Mouse (Mus musculus) limb, embryonic 11.5 days (tissue): ENCODE results near the gene Fam49a. TPM values are rescaled to one million over a fixed set of nuclear protein-coding genes. Genes with fewer than 3 reads are reported as not detected.

Source experiments
- ATAC-seq: fragments of 200-750 bp; cut with Nextera tagmentation; 2 replicates; pipeline ENCODE4 v1.8.0; 2017; ENCODE audit warnings: low read depth; ENCODE audit not compliant: insufficient number of reproducible peaks, low FRiP score, low TSS enrichment
- DNase-seq: peaks from one replicate; pipeline ENCODE4 v3.0.0-alpha.2; 2015; ENCODE audit warnings: low spot score
- H3K27ac ChIP-seq: fragments of 300-500 bp; sonication (generic); replicated peaks from 2 replicates; pipeline ENCODE4 v1.5.1; 2014; ENCODE audit warnings: low read depth, mild to moderate bottlenecking, low read length
- H3K27me3 ChIP-seq: fragments of 300-500 bp; sonication (generic); 2 replicates; pipeline ENCODE4 v1.6.1; 2014; ENCODE audit warnings: mild to moderate bottlenecking, low read length, mixed read lengths; ENCODE audit not compliant: control insufficient read depth, insufficient read depth
- H3K36me3 ChIP-seq: fragments of 300-500 bp; sonication (generic); 2 replicates; pipeline ENCODE4 v1.6.1; 2014; ENCODE audit warnings: mild to moderate bottlenecking, low read length, moderate library complexity, mixed read lengths; ENCODE audit not compliant: control insufficient read depth, insufficient read depth
- H3K4me1 ChIP-seq: fragments of 300-500 bp; sonication (generic); 2 replicates; pipeline ENCODE4 v1.6.1; 2014; ENCODE audit warnings: low read length, mixed read lengths; ENCODE audit not compliant: control insufficient read depth, insufficient read depth
- H3K4me2 ChIP-seq: fragments of 300-500 bp; sonication (generic); 2 replicates; pipeline ENCODE4 v1.6.1; 2014; ENCODE audit warnings: low read depth, mild to moderate bottlenecking, moderate library complexity; ENCODE audit not compliant: severe bottlenecking
- H3K4me3 ChIP-seq: fragments of 300-500 bp; sonication (generic); 2 replicates; pipeline ENCODE4 v1.5.1; 2014; ENCODE audit warnings: low read depth, low read length
- H3K9ac ChIP-seq: fragments of 300-500 bp; sonication (generic); 2 replicates; pipeline ENCODE4 v1.6.1; 2014; ENCODE audit warnings: mild to moderate bottlenecking, low read length
- H3K9me3 ChIP-seq: fragments of 300-500 bp; sonication (generic); 2 replicates; pipeline ENCODE4 v1.6.1; 2016; ENCODE audit warnings: low read length; ENCODE audit not compliant: control insufficient read depth
- WGBS: fragments of 180-500 bp; shearing (Covaris S2); extraction: QIAGEN DNeasy Blood & Tissue Kit; methylation state at CpG from one replicate; pipeline ENCODE4 v1.1.7; 2014; 5-methylcytosine and 5-hydroxymethylcytosine counted together
- polyA plus RNA-seq: library from polyadenylated mRNA; unstranded; fragments of >200 nt; fragmentation: Nextera tagmentation; extraction: Ambion mirVana; gene quantifications from 2 replicates; pipeline ENCODE4 v1.2.1, GENCODE M21; 2014

The Fam49a gene
- polyA plus RNA-seq, 1 experiment from 2014 or later = 7.5 TPM

- no peak overlapping the region for H3K27ac ChIP-seq
- ATAC-seq = no peak
- peaks cover 4% of the 10 kb centered on the region; the same call in 1 of the 2 replicates for H3K4me1 ChIP-seq
- no peaks in the 10 kb centered on the region for H3K9me3 ChIP-seq
- H3K36me3 ChIP-seq = no peaks in the 10 kb centered on the region
- 72% methylated on average over 7 of the region's 7 CpGs for WGBS
- no peak overlapping the region for H3K4me3 ChIP-seq
- H3K27me3 ChIP-seq = no peaks in the 10 kb centered on the region
- H3K9ac ChIP-seq = no peak overlapping the region
- DNase-seq = no peak
- H3K4me2 ChIP-seq = no peak overlapping the region
These were observed 16.5 kb downstream of the Fam49a start for GRCm38 (mm10) chr12:12278464-12278872.

- WGBS = 90% methylated on average over 10 of the region's 10 CpGs
- no peaks in the 10 kb centered on the region for H3K27me3 ChIP-seq
- no peaks in the 10 kb centered on the region for H3K36me3 ChIP-seq
- no peak overlapping the region for H3K4me2 ChIP-seq
- no peak for ATAC-seq
- no peak for DNase-seq
- no peaks in the 10 kb centered on the region for H3K9me3 ChIP-seq
- no peak overlapping the region for H3K27ac ChIP-seq
- no peak overlapping the region for H3K9ac ChIP-seq
- no peaks in the 10 kb centered on the region for H3K4me1 ChIP-seq
- no peak overlapping the region for H3K4me3 ChIP-seq
These were observed 21.9 kb downstream of the Fam49a start for GRCm38 (mm10) chr12:12283702-12284288.

- no peak overlapping the region for H3K9ac ChIP-seq
- no peaks in the 10 kb centered on the region for H3K4me1 ChIP-seq
- DNase-seq = no peak
- H3K27me3 ChIP-seq = no peaks in the 10 kb centered on the region
- H3K4me2 ChIP-seq = no peak overlapping the region
- no peaks in the 10 kb centered on the region for H3K36me3 ChIP-seq
- ATAC-seq = no peak
- no peak overlapping the region for H3K27ac ChIP-seq
- WGBS = 90% methylated on average over 6 of the region's 6 CpGs
- no peaks in the 10 kb centered on the region for H3K9me3 ChIP-seq
- no peak overlapping the region for H3K4me3 ChIP-seq
These were observed 22.6 kb downstream of the Fam49a start for GRCm38 (mm10) chr12:12284521-12284920.

- H3K27me3 ChIP-seq = no peaks in the 10 kb centered on the region
These were observed 25.3 kb downstream of the Fam49a start for GRCm38 (mm10) chr12:12287131-12287786.

GRCm38 (mm10) chr12:12287787-12288132 is 25.8 kb downstream of the Fam49a start:
- Histone ChIP-seq H3K4me3 (no peak overlapping the region), H3K27me3 (no peaks in the 10 kb centered on the region), H3K4me1 (no peaks in the 10 kb centered on the region), H3K27ac (no peak overlapping the region), H3K4me2 (no peak overlapping the region), H3K36me3 (no peaks in the 10 kb centered on the region), H3K9me3 (no peaks in the 10 kb centered on the region), H3K9ac (no peak overlapping the region)
- WGBS = 65% methylated on average over 6 of the region's 6 CpGs
- ATAC-seq = no peak
- DNase-seq = no peak

More at GRCm38 (mm10) chr12:12287131-12287786, 25.3 kb downstream of the Fam49a start:
- no peak overlapping the region; the same call in 1 of the 2 replicates for H3K9ac ChIP-seq
- H3K4me1 ChIP-seq = no peaks in the 10 kb centered on the region
- H3K36me3 ChIP-seq = no peaks in the 10 kb centered on the region
- no peak overlapping the region for H3K27ac ChIP-seq
- ATAC-seq = no peak
- WGBS = 65% methylated on average over 9 of the region's 9 CpGs
- H3K4me3 ChIP-seq = no peak overlapping the region
- DNase-seq = no peak
- no peak overlapping the region for H3K4me2 ChIP-seq
- no peaks in the 10 kb centered on the region for H3K9me3 ChIP-seq

- Histone ChIP-seq H3K4me2 (no peak overlapping the region), H3K27me3 (no peaks in the 10 kb centered on the region), H3K9me3 (no peaks in the 10 kb centered on the region), H3K9ac (no peak overlapping the region), H3K36me3 (no peaks in the 10 kb centered on the region), H3K4me1 (no peaks in the 10 kb centered on the region), H3K27ac (no peak overlapping the region), H3K4me3 (no peak overlapping the region)
- WGBS = 91% methylated on average over 1 of the region's 1 CpGs
- DNase-seq = no peak
- no peak for ATAC-seq
These were observed 26.6 kb downstream of the Fam49a start for GRCm38 (mm10) chr12:12288586-12288985.

- Histone ChIP-seq H3K4me2 (no peak overlapping the region), H3K9ac (no peak overlapping the region), H3K27me3 (no peaks in the 10 kb centered on the region), H3K27ac (no peak overlapping the region), H3K4me3 (no peak overlapping the region), H3K9me3 (no peaks in the 10 kb centered on the region), H3K36me3 (no peaks in the 10 kb centered on the region), H3K4me1 (no peaks in the 10 kb centered on the region)
- no peak for DNase-seq
- 77% methylated on average over 3 of the region's 3 CpGs for WGBS
- no peak for ATAC-seq
These were observed 27.7 kb downstream of the Fam49a start for GRCm38 (mm10) chr12:12289636-12290035.

- Histone ChIP-seq H3K27me3 (no peaks in the 10 kb centered on the region), H3K9me3 (no peaks in the 10 kb centered on the region), H3K4me1 (no peaks in the 10 kb centered on the region), H3K36me3 (no peaks in the 10 kb centered on the region), H3K9ac (no peak overlapping the region), H3K27ac (no peak overlapping the region), H3K4me2 (no peak overlapping the region), H3K4me3 (no peak overlapping the region)
- 27% methylated on average over 5 of the region's 5 CpGs for WGBS
- DNase-seq (no peak), ATAC-seq (no peak)
These were observed 30.2 kb downstream of the Fam49a start for GRCm38 (mm10) chr12:12292043-12292618.
